Mouse (Mus musculus): ENCODE results near the gene A730015C16Rik. TPM values are rescaled to one million over a fixed set of nuclear protein-coding genes. Genes with fewer than 3 reads are reported as not detected.

A730015C16Rik gene
- not detected in 2 replicates for polyA plus RNA-seq (2012; rRNA removed)

DNA sequence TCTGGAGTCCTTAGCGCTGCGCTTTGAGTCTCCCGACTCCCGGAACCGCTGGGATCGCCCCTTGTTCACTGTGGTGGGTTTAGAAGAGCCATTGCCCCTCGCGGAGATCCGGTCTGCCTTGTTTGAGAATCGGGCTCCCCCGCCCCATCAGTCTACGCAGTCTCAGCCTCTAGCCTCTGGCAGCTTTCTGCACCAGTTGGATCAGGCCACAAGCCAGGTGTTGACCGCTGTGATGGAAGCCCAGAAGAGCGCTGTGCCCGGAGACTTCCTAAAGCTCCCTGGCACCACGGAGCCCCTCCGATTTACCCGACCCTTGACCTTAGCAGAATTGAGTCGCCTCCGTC lies at the start of gene A730015C16Rik:
TSS of gene A730015C16Rik (minus strand) at position 115 of the 344 bp plus-strand sequence.
- DNase-seq, result peak; percentile 25
- 9% methylated on average over 20 of the region's 20 CpGs for WGBS

GRCm38 (mm10) chr4:108890876-108891275 lies 42.5 kb upstream of the A730015C16Rik start:
- Histone ChIP-seq H3K36me3 (ENCODE audit: control insufficient read depth, insufficient read depth, low read length) (no peaks in the 10 kb centered on the region), H3K4me3 (ENCODE audit: control insufficient read depth, insufficient read depth, low read length) (no peak overlapping the region), H3K27ac (ENCODE audit: control insufficient read depth, insufficient read depth, low read length) (no peak overlapping the region), H3K27me3 (ENCODE audit: control insufficient read depth, insufficient read depth, low read length) (no peaks in the 10 kb centered on the region), H3K4me1 (replicated peaks; ENCODE audit: control insufficient read depth, insufficient read depth, low read length) (no peaks in the 10 kb centered on the region)
- TF ChIP-seq CTCF (IDR thresholded peaks at IDR 0.05; ENCODE audit: borderline replicate concordance, control insufficient read depth, extremely low read depth, insufficient read depth, low read length, poor library complexity), result no peak
- no peak for TF ChIP-seq POLR2A (IDR thresholded peaks at IDR 0.05; ENCODE audit: control insufficient read depth, extremely low read depth, insufficient read depth, low read length, poor library complexity)
- 94% methylated on average over 6 of the region's 6 CpGs for WGBS
- no peak for DNase-seq

More for the DNA sequence above, at the start of gene A730015C16Rik:
- no peak for TF ChIP-seq POLR2A (IDR thresholded peaks at IDR 0.05; ENCODE audit: control insufficient read depth, extremely low read depth, insufficient read depth, low read length, poor library complexity)
- TF ChIP-seq CTCF (IDR thresholded peaks at IDR 0.05; ENCODE audit: borderline replicate concordance, control insufficient read depth, extremely low read depth, insufficient read depth, low read length, poor library complexity), result peak; percentile 1; the same call in 1 of the 2 replicates
- Histone ChIP-seq H3K4me3 (ENCODE audit: control insufficient read depth, insufficient read depth, low read length) (peak within 1 kb of the TSS; percentile 99), H3K27ac (ENCODE audit: control insufficient read depth, insufficient read depth, low read length) (no peak within 1 kb of the TSS; the same call in 1 of the 2 replicates), H3K36me3 (ENCODE audit: control insufficient read depth, insufficient read depth, low read length) (no peaks in the 10 kb centered on the region), H3K4me1 (replicated peaks; ENCODE audit: control insufficient read depth, insufficient read depth, low read length) (peaks cover 6% of the 10 kb centered on the region), H3K27me3 (ENCODE audit: control insufficient read depth, insufficient read depth, low read length) (no peaks in the 10 kb centered on the region)

DNA sequence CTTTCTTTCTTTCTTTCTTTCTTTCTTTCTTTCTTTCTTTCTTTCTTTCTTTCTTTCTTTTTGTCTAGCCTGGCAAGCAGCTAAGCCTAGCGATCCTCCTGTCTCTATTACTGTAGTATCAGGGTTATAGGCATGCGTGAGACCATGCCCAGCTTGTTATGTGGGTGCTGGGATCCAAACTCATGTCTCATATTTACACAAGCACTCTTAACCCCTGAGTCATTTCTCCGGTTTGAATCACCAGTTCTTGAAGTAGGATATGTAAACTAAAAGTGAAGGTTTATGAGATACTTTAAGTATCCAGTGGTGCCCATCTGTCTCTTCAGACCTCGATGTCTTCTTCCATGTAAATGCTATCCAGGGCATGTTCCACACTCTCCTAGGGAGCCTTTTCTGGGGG lies 39.0 kb upstream of the A730015C16Rik start:
- H3K4me3 ChIP-seq (ENCODE audit: control insufficient read depth, insufficient read depth, low read length), result no peak overlapping the region
- no peak overlapping the region for H3K27ac ChIP-seq (ENCODE audit: control insufficient read depth, insufficient read depth, low read length)
- WGBS, result 89% methylated on average over 4 of the region's 4 CpGs
- TF ChIP-seq POLR2A (IDR thresholded peaks at IDR 0.05; ENCODE audit: control insufficient read depth, extremely low read depth, insufficient read depth, low read length, poor library complexity) (no peak), CTCF (IDR thresholded peaks at IDR 0.05; ENCODE audit: borderline replicate concordance, control insufficient read depth, extremely low read depth, insufficient read depth, low read length, poor library complexity) (no peak)
- H3K4me1 ChIP-seq (replicated peaks; ENCODE audit: control insufficient read depth, insufficient read depth, low read length), result no peaks in the 10 kb centered on the region
- H3K36me3 ChIP-seq (ENCODE audit: control insufficient read depth, insufficient read depth, low read length), result no peaks in the 10 kb centered on the region
- DNase-seq, result no peak
- no peaks in the 10 kb centered on the region for H3K27me3 ChIP-seq (ENCODE audit: control insufficient read depth, insufficient read depth, low read length)

DNA sequence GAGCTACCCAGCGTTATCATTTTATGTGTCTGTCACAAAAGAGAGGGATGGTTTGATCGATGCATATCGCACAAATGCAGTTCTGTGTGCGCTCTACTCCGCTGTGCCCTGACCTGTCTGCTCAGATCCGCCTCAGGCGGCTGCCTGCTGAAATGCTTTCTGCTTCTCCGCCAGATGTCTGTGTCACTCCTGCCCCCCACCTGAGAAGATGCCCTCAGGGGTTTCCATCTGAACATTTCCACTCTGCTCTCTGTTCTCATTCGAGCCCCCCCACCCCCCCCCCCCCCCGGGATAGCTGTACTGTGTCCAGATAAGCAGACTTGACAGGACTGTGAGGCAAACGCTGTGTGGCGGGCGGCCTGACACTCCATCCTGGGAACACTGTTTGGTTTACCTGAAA lies 35.4 kb upstream of the A730015C16Rik start:
- H3K27ac ChIP-seq (ENCODE audit: control insufficient read depth, insufficient read depth, low read length), result no peak overlapping the region
- WGBS, result 82% methylated on average over 13 of the region's 13 CpGs
- no peaks in the 10 kb centered on the region; the same call in 1 of the 2 replicates for H3K27me3 ChIP-seq (ENCODE audit: control insufficient read depth, insufficient read depth, low read length)
- no peak overlapping the region for H3K4me3 ChIP-seq (ENCODE audit: control insufficient read depth, insufficient read depth, low read length)
- no peaks in the 10 kb centered on the region for H3K36me3 ChIP-seq (ENCODE audit: control insufficient read depth, insufficient read depth, low read length)
- DNase-seq, result no peak
- no peak for TF ChIP-seq CTCF (IDR thresholded peaks at IDR 0.05; ENCODE audit: borderline replicate concordance, control insufficient read depth, extremely low read depth, insufficient read depth, low read length, poor library complexity)
- TF ChIP-seq POLR2A (IDR thresholded peaks at IDR 0.05; ENCODE audit: control insufficient read depth, extremely low read depth, insufficient read depth, low read length, poor library complexity), result no peak
- peaks cover 9% of the 10 kb centered on the region for H3K4me1 ChIP-seq (replicated peaks; ENCODE audit: control insufficient read depth, insufficient read depth, low read length)

DNA sequence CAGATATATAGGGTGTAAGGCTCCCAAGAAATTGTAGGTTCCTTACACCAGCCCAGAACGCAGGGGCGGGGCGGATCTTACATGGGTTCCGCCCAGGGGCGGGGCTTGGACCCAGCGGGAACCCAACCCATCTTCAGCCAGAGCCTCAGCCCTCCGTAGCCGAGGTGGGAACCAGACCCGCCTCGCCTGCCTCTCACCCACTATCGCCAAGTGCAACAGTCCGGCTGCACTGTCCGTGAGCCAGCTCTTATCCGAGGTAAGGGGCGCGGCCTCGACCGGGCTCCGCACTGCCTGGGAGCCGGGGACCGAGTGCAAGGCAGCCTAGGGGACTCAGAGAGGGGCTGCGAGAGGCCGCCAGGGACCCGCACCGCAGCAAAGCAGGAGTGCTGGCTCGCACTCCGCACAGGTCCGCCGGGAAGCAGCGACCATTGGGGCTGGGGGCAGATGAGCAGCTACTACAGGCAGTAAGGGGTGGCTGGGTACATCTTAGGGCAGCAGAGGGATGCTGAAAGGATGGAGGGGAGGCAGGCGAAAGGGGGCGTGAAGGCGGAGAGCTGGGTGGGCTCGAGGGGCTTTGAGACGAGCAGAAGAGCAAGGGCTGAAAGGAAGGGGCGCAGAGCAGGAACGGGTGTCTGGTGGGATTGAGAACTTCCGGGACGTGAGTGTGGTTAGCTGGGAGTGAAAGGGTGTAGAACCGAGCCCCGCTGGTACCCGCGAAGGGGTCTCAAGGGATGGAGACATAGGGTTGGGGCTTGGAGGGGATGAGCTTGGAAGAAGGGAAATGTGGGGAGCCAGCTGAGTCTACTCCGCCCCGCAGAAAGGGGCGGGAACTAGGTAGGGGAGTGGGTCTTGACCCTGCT lies 30.8 kb upstream of the A730015C16Rik start, which contains the start of gene Rab3b:
TSS of gene Rab3b (plus strand) at position 101 of the 860 bp plus-strand sequence.
- DNase-seq, result peak; percentile 45
- WGBS, result 4% methylated on average over 46 of the region's 46 CpGs
- peak within 1 kb of the TSS; percentile 38 for H3K4me3 ChIP-seq (ENCODE audit: control insufficient read depth, insufficient read depth, low read length)
- H3K36me3 ChIP-seq (ENCODE audit: control insufficient read depth, insufficient read depth, low read length), result no peaks in the 10 kb centered on the region
- peaks cover 9% of the 10 kb centered on the region for H3K4me1 ChIP-seq (replicated peaks; ENCODE audit: control insufficient read depth, insufficient read depth, low read length)
- no peaks in the 10 kb centered on the region; the same call in 1 of the 2 replicates for H3K27me3 ChIP-seq (ENCODE audit: control insufficient read depth, insufficient read depth, low read length)
- H3K27ac ChIP-seq (ENCODE audit: control insufficient read depth, insufficient read depth, low read length), result no peak within 1 kb of the TSS
- TF ChIP-seq CTCF (IDR thresholded peaks at IDR 0.05; ENCODE audit: borderline replicate concordance, control insufficient read depth, extremely low read depth, insufficient read depth, low read length, poor library complexity) (no peak), POLR2A (IDR thresholded peaks at IDR 0.05; ENCODE audit: control insufficient read depth, extremely low read depth, insufficient read depth, low read length, poor library complexity) (no peak)

- DNase-seq, result no peak
- no peak for TF ChIP-seq POLR2A (IDR thresholded peaks at IDR 0.05; ENCODE audit: control insufficient read depth, extremely low read depth, insufficient read depth, low read length, poor library complexity)
- TF ChIP-seq CTCF (IDR thresholded peaks at IDR 0.05; ENCODE audit: borderline replicate concordance, control insufficient read depth, extremely low read depth, insufficient read depth, low read length, poor library complexity), result no peak
- no peak overlapping the region for H3K27ac ChIP-seq (ENCODE audit: control insufficient read depth, insufficient read depth, low read length)
Measured at GRCm38 (mm10) chr4:108877901-108878300, 29.5 kb upstream of the A730015C16Rik start.

More at GRCm38 (mm10) chr4:108877901-108878300, 29.5 kb upstream of the A730015C16Rik start:
- peaks cover 9% of the 10 kb centered on the region for H3K4me1 ChIP-seq (replicated peaks; ENCODE audit: control insufficient read depth, insufficient read depth, low read length)
- no peak overlapping the region for H3K4me3 ChIP-seq (ENCODE audit: control insufficient read depth, insufficient read depth, low read length)
- WGBS, result 91% methylated on average over 6 of the region's 6 CpGs
- no peaks in the 10 kb centered on the region; the same call in 1 of the 2 replicates for H3K27me3 ChIP-seq (ENCODE audit: control insufficient read depth, insufficient read depth, low read length)
- no peaks in the 10 kb centered on the region for H3K36me3 ChIP-seq (ENCODE audit: control insufficient read depth, insufficient read depth, low read length)
